Mouse (Mus musculus): ENCODE results near the gene Syk.

DNA sequence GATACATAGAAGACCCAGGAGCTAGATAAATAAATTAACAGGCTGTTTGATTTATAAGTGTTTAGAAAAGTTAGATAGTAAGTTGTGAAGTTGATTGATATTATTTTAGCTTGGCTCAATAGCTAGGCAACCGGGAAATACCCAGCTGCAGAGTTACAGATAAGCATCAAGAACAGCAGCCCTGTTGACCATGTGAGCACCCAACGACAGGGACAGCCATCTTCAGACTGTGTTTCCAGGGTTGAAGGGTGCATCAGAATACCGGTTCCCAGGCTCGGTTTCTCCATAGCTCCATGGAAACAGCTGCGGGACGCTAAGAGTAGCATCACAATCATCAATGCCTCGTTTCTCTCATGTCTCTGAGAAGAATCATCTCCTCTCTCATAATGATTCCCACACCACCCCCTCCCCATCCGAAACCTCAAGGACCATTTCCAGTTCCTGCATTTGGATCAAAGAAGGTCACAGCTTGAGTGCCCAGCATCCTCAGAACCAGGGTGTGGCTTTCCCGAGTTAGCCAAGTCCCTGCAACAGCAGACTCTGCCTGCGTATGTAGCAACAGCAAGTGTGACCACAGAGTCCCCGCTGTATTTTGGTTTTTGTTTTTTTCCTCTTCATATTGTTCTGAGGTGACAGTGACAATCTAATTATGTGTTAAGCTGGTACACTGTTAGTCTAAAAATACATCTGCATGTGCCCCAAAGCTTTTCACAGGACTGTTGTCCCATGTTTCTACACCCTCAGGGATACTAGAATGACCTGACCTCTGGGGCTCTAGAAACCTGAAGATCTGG lies 11.2 kb upstream of the Syk start:
- TF ChIP-seq CTCF (IDR thresholded peaks at IDR 0.05) (no peak), EP300 (IDR thresholded peaks at IDR 0.05) (no peak)
